Mouse (Mus musculus) liver, embryonic 14.5 days (tissue): Measurements from ENCODE around the gene Des. TPM values are rescaled to one million over a fixed set of nuclear protein-coding genes. Genes with fewer than 3 reads are reported as not detected.

Experiments used
- ATAC-seq: fragments of 200-750 bp; cut with Nextera tagmentation; 2 replicates; pipeline ENCODE4 v1.8.0; 2017; ENCODE audit warnings: moderate number of reproducible peaks, mild to moderate bottlenecking, moderate library complexity; ENCODE audit not compliant: insufficient read depth
- DNase-seq, 3 experiments: peaks; one replicate each; pipeline ENCODE4 v3.0.0-alpha.2; 2012 to 2013; ENCODE audit warnings: low read depth in 3 of 3, low spot score in 3 of 3
- H3K27ac ChIP-seq: fragments of 300-500 bp; sonication (generic); 2 replicates; pipeline ENCODE4 v1.5.1; 2014; ENCODE audit warnings: moderate library complexity, mild to moderate bottlenecking, control low read depth, inconsistent platforms
- H3K27me3 ChIP-seq: fragments of 300-500 bp; sonication (generic); 2 replicates; pipeline ENCODE4 v1.6.1; 2014; ENCODE audit warnings: mild to moderate bottlenecking, low read length, moderate library complexity; ENCODE audit not compliant: control insufficient read depth, insufficient read depth
- H3K36me3 ChIP-seq: fragments of 300-500 bp; sonication (generic); replicated peaks from 2 replicates; pipeline ENCODE4 v1.6.1; 2014; ENCODE audit warnings: low read depth; ENCODE audit not compliant: control insufficient read depth, insufficient read depth
- H3K4me1 ChIP-seq, 2 experiments: fragments of 200-500 bp in 1 of 2; fragments of 300-500 bp in 1 of 2; sonication (generic) in 1 of 2; replicated peaks; 2 replicates each; pipeline ENCODE4 v1.6.1; 2012 to 2014; ENCODE audit warnings: antibody characterized with exemption in 1 of 2, inconsistent platforms in 1 of 2, low read length in 1 of 2; ENCODE audit not compliant: control insufficient read depth in 2 of 2, insufficient read depth in 2 of 2
- H3K4me2 ChIP-seq: fragments of 300-500 bp; sonication (generic); 2 replicates; pipeline ENCODE4 v1.6.1; 2014; ENCODE audit warnings: low read depth, mild to moderate bottlenecking, control low read depth, moderate library complexity
- H3K4me3 ChIP-seq, 2 experiments: fragments of 200-500 bp in 1 of 2; fragments of 300-500 bp in 1 of 2; sonication (generic) in 1 of 2; 2 replicates each; pipeline ENCODE4 v1.5.1; 2012 to 2014; ENCODE audit warnings: low read depth in 2 of 2, low read length in 2 of 2, mild to moderate bottlenecking in 2 of 2, control low read depth in 1 of 2, inconsistent platforms in 1 of 2, moderate library complexity in 1 of 2; ENCODE audit not compliant: insufficient read depth in 1 of 2
- H3K9ac ChIP-seq: fragments of 300-500 bp; sonication (generic); replicated peaks from 2 replicates; pipeline ENCODE4 v1.6.1; 2014; ENCODE audit warnings: mild to moderate bottlenecking, control low read depth, moderate library complexity
- H3K9me3 ChIP-seq: fragments of 300-500 bp; sonication (generic); 2 replicates; pipeline ENCODE4 v1.6.1; 2016; ENCODE audit warnings: low read length, mixed read lengths; ENCODE audit not compliant: control insufficient read depth
- CTCF ChIP-seq: IDR thresholded peaks from 2 replicates; pipeline ENCODE4 v1.5.1; 2016; ENCODE audit warnings: antibody characterized with exemption, low read depth, control low read depth
- EP300 ChIP-seq: IDR thresholded peaks from 2 replicates; pipeline ENCODE4 v1.6.1; 2016; ENCODE audit warnings: antibody characterized with exemption, low read depth
- WGBS: fragments of 180-500 bp; shearing (Covaris S2); extraction: QIAGEN DNeasy Blood & Tissue Kit; methylation state at CpG from one replicate; pipeline ENCODE4 v1.1.7; 2014; ENCODE audit not compliant: insufficient replicate concordance; 5-methylcytosine and 5-hydroxymethylcytosine counted together
- polyA plus RNA-seq, 2 experiments: library from polyadenylated mRNA; depleted of rRNA in 1 of 2; stranded (reverse) in 1 of 2; unstranded in 1 of 2; fragments of >200 nt; fragmentation: Nextera tagmentation in 1 of 2; extraction: Ambion mirVana in 1 of 2; gene quantifications; 2 replicates each; pipeline versions ENCODE4 v1.2.1 to v1.2.3; 2012 to 2014

Des gene
- polyA plus RNA-seq, 2 experiments, result 1.1 to 1.4 TPM

DNA sequence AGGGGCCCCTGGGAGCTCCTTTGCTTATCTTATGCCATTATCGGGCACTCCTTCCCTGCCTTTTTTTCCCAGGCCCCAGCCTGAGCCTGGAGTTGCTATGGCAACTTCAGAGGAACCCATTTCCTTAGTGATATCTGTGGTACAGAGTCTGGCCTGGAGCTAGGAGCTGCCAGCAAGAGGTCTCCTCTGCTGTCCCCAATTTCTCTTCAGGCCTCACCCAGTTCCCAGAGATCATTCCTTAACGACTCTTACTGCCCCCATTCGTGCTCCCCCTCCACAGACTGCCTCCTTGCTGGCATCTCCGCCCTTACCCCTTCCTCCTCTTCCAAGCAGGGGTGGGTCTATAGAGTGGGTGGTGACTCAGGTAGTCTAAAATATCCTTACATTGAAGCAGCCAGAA, 26.0 kb downstream of the Des start:
- Histone ChIP-seq H3K9me3 (no peaks in the 10 kb centered on the region), H3K4me1 (no peaks in the 10 kb centered on the region), H3K4me3 (no peak overlapping the region), H3K4me2 (no peak overlapping the region), H3K27me3 (peaks cover 61% of the 10 kb centered on the region), H3K36me3 (no peaks in the 10 kb centered on the region), H3K9ac (no peak overlapping the region), H3K27ac (no peak overlapping the region)
- DNase-seq, result no peak
- no peak for ATAC-seq
- 12% methylated on average over 4 of the region's 4 CpGs for WGBS
- TF ChIP-seq CTCF, result no peak
- TF ChIP-seq EP300, result no peak

GRCm38 (mm10) chr1:75387469-75387928, 27.4 kb downstream of the Des start:
- H3K27me3 ChIP-seq, result peaks cover 48% of the 10 kb centered on the region
- no peaks in the 10 kb centered on the region for H3K4me1 ChIP-seq
- TF ChIP-seq CTCF (no peak), EP300 (no peak)
- no peaks in the 10 kb centered on the region for H3K36me3 ChIP-seq
- no peak overlapping the region for H3K27ac ChIP-seq
- ATAC-seq (no peak), DNase-seq (no peak)
- 25% methylated on average over 7 of the region's 7 CpGs for WGBS
- H3K9me3 ChIP-seq, result no peaks in the 10 kb centered on the region
- no peak overlapping the region for H3K4me2 ChIP-seq
- H3K9ac ChIP-seq, result no peak overlapping the region
- no peak overlapping the region for H3K4me3 ChIP-seq

- DNase-seq, result no peak
- Histone ChIP-seq H3K4me2 (no peak overlapping the region), H3K4me1 (no peaks in the 10 kb centered on the region), H3K36me3 (no peaks in the 10 kb centered on the region), H3K27ac (no peak overlapping the region), H3K27me3 (peaks cover 41% of the 10 kb centered on the region), H3K9ac (no peak overlapping the region), H3K4me3 (no peak overlapping the region), H3K9me3 (no peaks in the 10 kb centered on the region)
- 6% methylated on average over 91 of the region's 94 CpGs for WGBS
- no peak for ATAC-seq
- TF ChIP-seq CTCF, result no peak
- TF ChIP-seq EP300, result no peak
Observed at GRCm38 (mm10) chr1:75387929-75388897, 28.1 kb downstream of the Des start.

- Histone ChIP-seq H3K36me3 (no peaks in the 10 kb centered on the region), H3K9ac (no peak overlapping the region)
- 19% methylated on average over 23 of the region's 23 CpGs for WGBS
Observed at GRCm38 (mm10) chr1:75388898-75389515, 28.9 kb downstream of the Des start.

DNA sequence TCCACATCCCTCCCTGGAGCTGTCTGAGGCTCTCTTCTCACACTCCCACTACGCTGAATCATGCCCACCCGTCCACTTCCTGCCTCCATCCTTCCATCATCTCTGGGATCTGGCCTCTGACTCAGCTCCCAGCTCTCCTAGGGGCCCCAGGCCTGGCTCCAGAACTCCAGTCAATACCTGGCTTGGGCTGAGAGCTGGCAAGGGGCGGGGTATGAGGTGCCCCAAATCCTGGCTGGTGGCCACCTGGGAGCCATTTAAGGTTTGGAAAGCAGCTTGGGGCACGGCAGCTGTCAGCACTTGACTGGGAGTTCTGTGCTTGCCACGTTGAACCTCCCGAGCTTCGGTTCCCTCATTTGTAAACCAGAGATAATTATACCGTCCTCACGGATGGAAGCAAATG, 33.0 kb downstream of the Des start:
- H3K4me3 ChIP-seq, result no peak overlapping the region
- no peak overlapping the region for H3K9ac ChIP-seq
- DNase-seq, result no peak
- TF ChIP-seq EP300, result no peak
- TF ChIP-seq CTCF, result no peak
- H3K4me1 ChIP-seq, result no peaks in the 10 kb centered on the region
- 60% methylated on average over 9 of the region's 9 CpGs for WGBS
- no peak overlapping the region for H3K27ac ChIP-seq
- ATAC-seq, result no peak
- peaks cover 21% of the 10 kb centered on the region for H3K27me3 ChIP-seq
- H3K36me3 ChIP-seq, result no peaks in the 10 kb centered on the region
- H3K4me2 ChIP-seq, result no peak overlapping the region
- H3K9me3 ChIP-seq, result no peaks in the 10 kb centered on the region

More at GRCm38 (mm10) chr1:75388898-75389515, 28.9 kb downstream of the Des start:
- Histone ChIP-seq H3K9me3 (no peaks in the 10 kb centered on the region), H3K4me1 (no peaks in the 10 kb centered on the region), H3K4me3 (no peak overlapping the region), H3K4me2 (no peak overlapping the region), H3K27ac (no peak overlapping the region), H3K27me3 (peaks cover 41% of the 10 kb centered on the region)
- DNase-seq (no peak), ATAC-seq (no peak)
- TF ChIP-seq EP300 (no peak), CTCF (no peak)
